Comparison of ENCODE assay signal across 9 mouse cellular contexts in the genomic region with DNA sequence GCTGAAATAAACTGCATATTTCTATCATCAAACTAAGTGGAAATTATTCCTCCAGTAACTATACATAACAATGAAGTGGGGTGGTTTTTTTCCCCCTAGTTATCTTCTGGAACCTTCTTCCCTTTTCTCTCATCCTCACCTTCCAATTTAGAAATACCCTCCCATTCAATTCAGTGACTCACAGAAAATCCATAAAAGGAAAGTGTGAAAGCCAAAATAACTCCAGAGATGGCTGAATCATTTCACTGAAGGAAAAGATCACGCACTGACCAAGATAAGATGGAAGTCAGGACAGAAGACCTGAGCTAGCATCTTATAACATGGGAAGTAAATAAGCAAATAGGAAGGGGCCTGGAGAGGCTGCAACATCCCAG. TPM values are rescaled to one million over a fixed set of nuclear protein-coding genes. Genes with fewer than 3 reads are reported as not detected.
DNase-seq lines count a peak whose midpoint lies in the region; ATAC-seq and TF ChIP-seq lines count a peak whose summit lies in the region.
"Had no signal": no experiment of that assay in that cellular context is flagged by ENCODE, and none has a peak within 500 bp of the region (broad histone marks: within the 10 kb centered on the region; RNA-seq: fewer than 3 reads in every experiment).

No protein-coding gene starts in this region.

- no peak overlapping the region for H3K4me3 ChIP-seq in heart, embryonic 13.5 days
- H3K4me3 ChIP-seq in liver, adult 2 months (ENCODE audit: insufficient read depth, low read depth, low read length), result no peak overlapping the region
- H3K4me3 ChIP-seq in liver, embryonic 11.5 days (ENCODE audit: low read depth, low read length), result no peak overlapping the region
- H3K4me3 ChIP-seq in embryonic facial prominence, embryonic 14.5 days (ENCODE audit: low read depth, low read length), result no peak overlapping the region
- no peak overlapping the region for H3K4me3 ChIP-seq in liver, postnatal 0 days (ENCODE audit: low read depth, low read length)

- H3K4me2 ChIP-seq in heart, embryonic 13.5 days, result peak overlapping the region; percentile 78; the same call in 1 of the 2 replicates
- no peak overlapping the region for H3K4me2 ChIP-seq in liver, embryonic 11.5 days
- peak overlapping the region; percentile 69; the same call in 1 of the 2 replicates for H3K4me2 ChIP-seq in embryonic facial prominence, embryonic 14.5 days (ENCODE audit: low read depth, low read length)
- H3K4me2 ChIP-seq in liver, postnatal 0 days (ENCODE audit: low read depth, low read length), result peak overlapping the region; percentile 99; the same call in 1 of the 2 replicates

- TF ChIP-seq POLR2A in liver, adult 2 months (IDR thresholded peaks at IDR 0.05; ENCODE audit: extremely low read depth, insufficient read depth, low read length), result no peak

- no peaks in the 10 kb centered on the region for H3K9me3 ChIP-seq in heart, embryonic 13.5 days
- H3K9me3 ChIP-seq in liver, embryonic 11.5 days (ENCODE audit: control insufficient read depth, low read length), result no peaks in the 10 kb centered on the region
- no peaks in the 10 kb centered on the region for H3K9me3 ChIP-seq in embryonic facial prominence, embryonic 14.5 days (ENCODE audit: control insufficient read depth, low read length)
- no peaks in the 10 kb centered on the region for H3K9me3 ChIP-seq in liver, postnatal 0 days (ENCODE audit: low read length)

- H3K9ac ChIP-seq in heart, embryonic 13.5 days, result no peak overlapping the region
- H3K9ac ChIP-seq in liver, adult 2 months (ENCODE audit: low read depth, low read length), result no peak overlapping the region
- H3K9ac ChIP-seq in liver, embryonic 11.5 days (ENCODE audit: low read depth, low read length), result no peak overlapping the region
- no peak overlapping the region for H3K9ac ChIP-seq in embryonic facial prominence, embryonic 14.5 days (ENCODE audit: low read depth, low read length)
- H3K9ac ChIP-seq in liver, postnatal 0 days (replicated peaks), result no peak overlapping the region

- WGBS in heart, embryonic 13.5 days, result 18% methylated on average over 1 of the region's 1 CpGs
- whole genome bisulfite sequencing in liver, adult 2 months, result 73% methylated on average over 1 of the region's 1 CpGs
- WGBS in liver, embryonic 11.5 days, result 62% methylated on average over 1 of the region's 1 CpGs
- 88% methylated on average over 1 of the region's 1 CpGs for WGBS in embryonic facial prominence, embryonic 14.5 days
- WGBS in liver, postnatal 0 days (ENCODE audit: insufficient replicate concordance), result 63% methylated on average over 1 of the region's 1 CpGs

- ATAC-seq in heart, embryonic 13.5 days (ENCODE audit: extremely low read depth, insufficient number of reproducible peaks, low FRiP score, low TSS enrichment), result no peak
- ATAC-seq in liver, embryonic 11.5 days (replicated peaks; ENCODE audit: low FRiP score), result no peak
- no peak for ATAC-seq in embryonic facial prominence, embryonic 14.5 days (ENCODE audit: low read depth)
- no peak for ATAC-seq in liver, postnatal 0 days

- intact Hi-C loops in heart, postnatal 25 days (cut with DNase I), result no loop called here

- no peak for TF ChIP-seq CTCF in liver, adult 2 months (IDR thresholded peaks at IDR 0.05; ENCODE audit: low read depth, low read length)
- no peak for TF ChIP-seq CTCF in liver, postnatal 0 days (IDR thresholded peaks at IDR 0.05; ENCODE audit: low read depth)

- TF ChIP-seq EP300 in liver, postnatal 0 days (IDR thresholded peaks at IDR 0.05; ENCODE audit: low read depth), result 0 out of 2 replicates have a peak, but pooled peaks have one; percentile 24

- peaks cover 14% of the 10 kb centered on the region; the same call in 1 of the 2 replicates for H3K79me2 ChIP-seq in liver, adult 2 months (ENCODE audit: control insufficient read depth, insufficient read depth, low read length)

- H3K4me1 ChIP-seq in heart, embryonic 13.5 days, result peaks cover 72% of the 10 kb centered on the region
- peaks cover 26% of the 10 kb centered on the region for H3K4me1 ChIP-seq in liver, adult 2 months (ENCODE audit: control insufficient read depth, insufficient read depth, low read length)
- peaks cover 12% of the 10 kb centered on the region for H3K4me1 ChIP-seq in liver, embryonic 11.5 days (replicated peaks; ENCODE audit: control insufficient read depth, insufficient read depth, low read length)
- peaks cover 11% of the 10 kb centered on the region for H3K4me1 ChIP-seq in embryonic facial prominence, embryonic 14.5 days (ENCODE audit: control insufficient read depth, insufficient read depth, low read length)
- H3K4me1 ChIP-seq in liver, postnatal 0 days (ENCODE audit: insufficient read depth), result peaks cover 45% of the 10 kb centered on the region

- 0 out of 2 replicates have a peak, but pooled peaks cover 3% of the 10 kb centered on the region for H3K36me3 ChIP-seq in heart, embryonic 13.5 days
- no peaks in the 10 kb centered on the region for H3K36me3 ChIP-seq in liver, adult 2 months (ENCODE audit: control insufficient read depth, insufficient read depth, low read length)
- H3K36me3 ChIP-seq in liver, embryonic 11.5 days (ENCODE audit: control insufficient read depth, insufficient read depth, low read length), result no peaks in the 10 kb centered on the region
- H3K36me3 ChIP-seq in embryonic facial prominence, embryonic 14.5 days (ENCODE audit: control insufficient read depth, insufficient read depth, low read length), result no peaks in the 10 kb centered on the region
- no peaks in the 10 kb centered on the region for H3K36me3 ChIP-seq in liver, postnatal 0 days (replicated peaks; ENCODE audit: insufficient read depth, low read length)

- peak overlapping the region; percentile 87 for H3K27ac ChIP-seq in heart, embryonic 13.5 days (replicated peaks)
- peak overlapping the region; percentile 91 for H3K27ac ChIP-seq in liver, adult 2 months (replicated peaks; ENCODE audit: insufficient read depth, low read depth, low read length)
- H3K27ac ChIP-seq in liver, embryonic 11.5 days (ENCODE audit: low read depth, low read length), result no peak overlapping the region
- no peak overlapping the region for H3K27ac ChIP-seq in embryonic facial prominence, embryonic 14.5 days (replicated peaks; ENCODE audit: low read depth, low read length)
- peak overlapping the region; percentile 70; the same call in 1 of the 2 replicates for H3K27ac ChIP-seq in liver, postnatal 0 days (ENCODE audit: low read depth)

- no peak for DNase-seq in heart, postnatal 25 days (ENCODE audit: low spot score)
- DNase-seq in liver, adult 2 months (ENCODE audit: extremely low read depth, low read depth, low spot score), result peak; percentile 35
- DNase-seq in liver, embryonic 11.5 days (ENCODE audit: low spot score), result no peak
- DNase-seq in embryonic facial prominence, embryonic 14.5 days (ENCODE audit: low spot score), result no peak
- no peak for DNase-seq in liver, postnatal 0 days
- DNase-seq in B cell, adult 2 months, result no peak
- DNase-seq: cerebellum, postnatal 36 days; thymus, postnatal 14 days had no signal

- no peaks in the 10 kb centered on the region for H3K27me3 ChIP-seq in heart, embryonic 13.5 days (replicated peaks)
- no peaks in the 10 kb centered on the region for H3K27me3 ChIP-seq in liver, adult 2 months (ENCODE audit: control insufficient read depth, insufficient read depth, low read length)
- no peaks in the 10 kb centered on the region for H3K27me3 ChIP-seq in liver, embryonic 11.5 days (replicated peaks; ENCODE audit: control insufficient read depth, insufficient read depth, low read length)
- H3K27me3 ChIP-seq in embryonic facial prominence, embryonic 14.5 days (replicated peaks; ENCODE audit: control insufficient read depth, insufficient read depth, low read length), result no peaks in the 10 kb centered on the region
- H3K27me3 ChIP-seq in liver, postnatal 0 days (ENCODE audit: insufficient read depth, low read length), result no peaks in the 10 kb centered on the region

RNA-seq across cellular contexts. Expression of a gene that starts 1.7 kb away (rescaled TPM):
- 28.1 and 32.2 TPM in 2 replicates for polyA plus RNA-seq in heart, embryonic 13.5 days (2015; fragmentation: Nextera tagmentation; extraction: Ambion mirVana)
- 10 to 100 TPM; 29.5 to 36.3 TPM for total RNA-seq in heart, postnatal 25 days (2021)
- total RNA-seq in liver, adult 2 months (2014; rRNA removed), result 20.2 and 21.3 TPM in 2 replicates
- 38.5 and 46.7 TPM in 2 replicates for polyA plus RNA-seq in liver, adult 2 months (2012; rRNA removed)
- 25.2 and 26.8 TPM in 2 replicates for polyA plus RNA-seq in liver, embryonic 11.5 days (2014; fragmentation: Nextera tagmentation; extraction: Ambion mirVana)
- 29.9 and 33.1 TPM in 2 replicates for polyA plus RNA-seq in embryonic facial prominence, embryonic 14.5 days (2014; fragmentation: Nextera tagmentation; extraction: Ambion mirVana)
- 13.0 and 14.5 TPM in 2 replicates for polyA plus RNA-seq in liver, postnatal 0 days (2015; fragmentation: Nextera tagmentation; extraction: Ambion mirVana)

RNA-seq across cellular contexts. Expression of a gene that starts 26.9 kb away (rescaled TPM):
- 8.3 and 8.7 TPM in 2 replicates for polyA plus RNA-seq in heart, embryonic 13.5 days (2015; fragmentation: Nextera tagmentation; extraction: Ambion mirVana)
- 1 to 10 TPM; 5.2 to 5.5 TPM for total RNA-seq in heart, postnatal 25 days (2021)
- total RNA-seq in liver, adult 2 months (2014; rRNA removed), result 3.7 and 4.0 TPM in 2 replicates
- polyA plus RNA-seq in liver, adult 2 months (2012; rRNA removed), result 5.5 and 7.7 TPM in 2 replicates
- polyA plus RNA-seq in liver, embryonic 11.5 days (2014; fragmentation: Nextera tagmentation; extraction: Ambion mirVana), result 24.7 and 25.2 TPM in 2 replicates
- 11.8 and 13.0 TPM in 2 replicates for polyA plus RNA-seq in embryonic facial prominence, embryonic 14.5 days (2014; fragmentation: Nextera tagmentation; extraction: Ambion mirVana)
- polyA plus RNA-seq in liver, postnatal 0 days (2015; fragmentation: Nextera tagmentation; extraction: Ambion mirVana), result 6.2 and 8.1 TPM in 2 replicates

Comparison
In these comparisons a context has a peak if more than half of its experiments do, and no peak if none do; other contexts are left out.
1. H3K27ac ChIP-seq: peak in heart, embryonic 13.5 days (single experiment), liver, adult 2 months (single experiment) and liver, postnatal 0 days (single experiment); none in liver, embryonic 11.5 days (single experiment) and embryonic facial prominence, embryonic 14.5 days (single experiment).